Mouse (Mus musculus) cerebellum, adult 18-20 months (tissue): ENCODE data around the gene Otud4.
"Not testable (repeated sequence)": the region's sequence is repeated elsewhere in the genome, so short reads cannot be mapped to it uniquely, and the experiment has no call there.

Experiments
- DNase-seq, 2 experiments: peaks; one replicate each; pipeline ENCODE4 v3.0.0; 2021

The Otud4 gene

DNA sequence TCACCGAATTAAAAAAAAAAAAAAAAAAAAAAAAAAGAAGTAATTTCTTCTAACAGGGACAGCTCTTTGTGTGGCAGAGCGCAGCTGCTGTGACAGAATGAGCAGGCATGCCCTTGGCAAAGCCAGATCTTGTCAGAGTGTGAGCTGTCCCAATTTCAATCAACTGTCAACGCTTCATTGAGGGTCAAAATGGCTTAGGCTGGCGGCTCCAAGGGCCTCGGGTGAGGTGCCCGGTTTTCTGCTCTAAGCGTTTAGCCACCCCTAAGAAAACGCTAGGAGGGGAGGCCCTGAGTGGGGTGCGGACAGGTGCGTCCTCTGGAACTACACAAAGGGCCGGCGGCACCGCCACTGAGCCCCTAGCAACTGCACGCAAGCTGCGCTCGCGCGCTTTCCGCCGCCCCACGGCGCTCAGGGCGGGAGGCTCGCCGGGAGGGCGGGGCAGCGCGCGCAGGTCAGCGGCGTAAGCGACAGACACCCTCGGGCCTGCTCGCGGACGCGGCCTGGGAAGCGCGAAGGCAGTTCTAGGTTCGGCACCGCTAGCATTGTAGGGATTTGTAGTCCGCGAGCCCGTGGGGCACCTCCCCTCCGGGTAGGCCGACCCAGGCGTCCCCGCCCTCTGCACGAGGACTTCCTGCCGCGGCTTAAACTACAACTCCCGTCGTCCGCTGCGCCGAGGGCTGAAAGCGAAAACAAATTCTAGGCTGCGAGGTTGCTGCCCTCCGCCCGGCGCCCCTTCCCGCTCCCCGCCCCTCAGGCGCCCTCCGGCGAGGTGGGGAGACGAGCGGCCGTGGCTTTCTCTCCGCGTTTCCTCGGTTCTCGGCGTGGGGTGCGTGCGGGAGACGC lies 490 bp upstream of the Otud4 start:
- DNase-seq: peak; percentile 97 to 99

DNA sequence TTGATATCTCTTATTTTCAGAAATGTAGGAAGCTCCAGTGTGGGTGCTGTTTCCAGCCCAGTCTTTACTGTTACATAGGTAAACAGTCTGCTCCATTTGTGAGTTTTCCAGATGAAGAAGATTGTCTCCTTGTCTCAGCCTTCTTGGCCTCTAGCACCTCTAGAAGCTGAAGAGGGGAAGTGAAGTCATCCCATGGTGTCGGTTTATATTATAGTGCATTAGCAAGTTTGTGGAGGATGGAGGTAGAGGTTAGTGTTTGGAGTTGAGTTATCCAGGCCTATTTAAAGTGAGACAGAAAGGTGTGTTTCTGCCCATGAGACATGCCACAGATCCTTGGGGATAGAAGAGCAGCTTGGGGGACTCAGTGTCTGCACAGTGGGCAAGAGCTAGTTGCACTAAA lies 1.7 kb downstream of the Otud4 start:
- DNase-seq: no peak

DNA sequence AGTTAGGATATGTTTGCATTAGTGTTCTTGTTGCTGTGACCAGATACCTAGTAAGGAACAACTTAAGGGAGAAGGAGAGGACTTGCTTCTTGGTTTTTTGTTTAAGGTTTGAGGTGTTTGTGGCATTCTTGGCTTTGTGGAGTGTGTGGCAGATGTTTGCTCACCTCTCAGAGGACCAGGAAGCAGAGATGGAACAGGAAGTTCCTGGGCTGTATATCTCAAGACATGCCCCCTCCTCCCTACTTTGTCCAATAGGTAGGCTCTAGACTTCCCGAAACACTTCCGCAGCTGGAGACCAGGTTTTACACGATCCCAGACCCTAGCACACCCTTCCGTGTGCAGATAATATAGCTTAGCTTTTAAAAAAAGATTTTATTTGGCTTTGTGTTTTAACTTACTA lies 10.2 kb downstream of the Otud4 start:
- DNase-seq: no peak

DNA sequence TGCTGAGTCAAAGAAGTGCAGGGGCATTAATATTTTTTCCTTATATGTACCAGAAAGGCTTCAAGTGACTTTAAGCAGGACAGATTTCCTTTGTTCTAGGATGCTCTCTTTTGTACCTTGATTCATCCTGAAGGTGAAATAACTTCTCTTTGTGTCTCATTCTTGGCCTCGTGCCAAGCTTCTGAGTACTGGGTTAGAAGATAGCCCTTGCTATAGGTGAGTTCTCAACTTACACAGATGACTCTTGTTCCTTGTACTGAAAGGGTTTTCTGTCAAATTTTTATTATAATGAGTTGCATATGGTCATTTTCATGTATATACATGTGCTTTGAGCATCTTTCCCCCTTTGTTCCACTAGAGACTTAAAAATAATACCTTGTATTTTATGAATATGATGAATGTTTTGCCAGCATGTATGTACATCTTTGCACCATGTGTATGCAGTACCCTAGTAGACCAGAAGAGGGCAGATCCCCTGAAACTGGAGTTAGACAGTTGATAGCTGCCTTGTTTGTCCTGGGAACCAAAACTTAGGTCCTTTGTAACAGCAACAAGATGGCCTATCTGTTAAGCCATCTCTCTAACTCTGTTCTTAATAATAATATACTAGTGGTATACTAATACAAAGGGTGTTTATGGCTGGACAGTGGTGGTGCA lies 10.9 kb downstream of the Otud4 start:
- peak in 1 of 2 experiments; percentile 9 for DNase-seq

DNA sequence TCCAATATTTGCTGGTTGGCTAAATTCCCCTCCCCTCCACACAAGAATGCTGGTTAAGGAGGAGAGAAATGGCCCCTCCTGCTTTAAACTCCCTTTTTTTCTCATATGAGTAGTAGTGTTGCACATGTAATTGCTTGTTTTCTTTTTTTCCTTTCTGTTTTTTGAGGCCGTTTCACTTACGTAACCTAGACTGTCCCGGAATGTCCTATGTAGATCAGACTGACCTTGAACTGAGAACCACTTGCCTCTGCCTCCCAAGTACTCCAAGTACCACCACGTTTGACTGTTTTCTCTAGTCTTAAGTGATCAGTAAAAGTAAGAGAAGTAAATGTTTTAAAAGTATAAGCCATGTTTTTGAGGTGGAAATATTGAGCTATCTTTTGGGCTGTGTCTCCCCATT lies 14.3 kb downstream of the Otud4 start:
- DNase-seq: no peak

DNA sequence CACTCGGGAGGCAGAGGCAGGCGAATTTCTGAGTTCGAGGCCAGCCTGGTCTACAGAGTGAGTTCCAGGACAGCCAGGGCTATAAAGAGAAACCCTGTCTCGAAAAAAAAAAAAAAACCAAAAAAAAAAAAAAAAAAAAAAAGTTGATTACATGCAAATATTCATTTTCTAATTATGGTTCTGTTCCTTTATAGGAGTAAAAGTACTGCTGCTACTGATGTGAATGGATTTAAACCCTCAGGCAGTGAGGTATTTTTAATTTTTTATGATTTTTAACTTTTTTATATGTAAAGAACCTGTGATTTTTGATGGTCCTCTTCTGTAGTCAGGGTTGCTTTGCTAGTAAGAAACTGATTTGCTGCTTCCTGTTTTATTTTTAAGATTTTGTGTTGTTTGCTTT lies 19.3 kb downstream of the Otud4 start:
- DNase-seq: not testable (repeated sequence)

DNA sequence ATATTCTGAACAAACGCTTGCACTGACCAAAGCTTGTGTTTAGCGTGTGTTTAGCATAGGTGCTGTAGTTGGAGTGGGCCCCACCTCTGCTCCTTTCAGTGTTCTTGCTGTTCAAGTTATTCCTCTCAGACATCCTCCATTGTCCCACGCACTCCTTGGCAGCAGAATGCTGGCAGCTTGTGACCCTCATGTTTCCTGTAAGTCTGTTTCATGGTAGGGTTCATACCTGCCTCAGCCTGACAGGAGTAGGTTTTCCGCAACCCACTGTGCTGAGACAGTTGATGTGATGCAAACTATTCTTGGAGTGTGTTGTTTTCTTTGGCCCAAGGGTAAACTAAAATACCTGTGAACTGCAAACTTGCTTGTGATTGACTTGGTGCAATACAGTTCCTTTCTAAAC lies 37.0 kb downstream of the Otud4 start:
- DNase-seq: no peak

DNA sequence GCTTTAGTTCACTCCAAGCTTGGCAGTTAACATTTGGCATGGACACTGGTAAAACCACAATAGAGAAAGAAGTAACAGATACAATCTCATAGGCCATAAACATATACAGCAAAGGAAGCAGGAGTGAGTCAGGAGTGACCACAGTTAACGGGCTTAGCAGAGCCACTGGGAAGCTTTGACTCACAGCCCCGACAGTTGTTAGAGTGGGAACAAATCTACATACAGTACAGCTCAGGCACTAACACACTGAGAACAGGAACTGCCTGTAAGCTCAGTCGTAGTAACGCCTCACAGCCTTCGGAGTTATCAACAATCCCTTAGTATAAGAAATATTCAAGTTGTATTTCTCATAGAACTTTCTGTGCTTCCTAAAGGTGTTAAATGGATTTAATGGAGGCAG lies 39.6 kb downstream of the Otud4 start:
- no peak for DNase-seq

DNA sequence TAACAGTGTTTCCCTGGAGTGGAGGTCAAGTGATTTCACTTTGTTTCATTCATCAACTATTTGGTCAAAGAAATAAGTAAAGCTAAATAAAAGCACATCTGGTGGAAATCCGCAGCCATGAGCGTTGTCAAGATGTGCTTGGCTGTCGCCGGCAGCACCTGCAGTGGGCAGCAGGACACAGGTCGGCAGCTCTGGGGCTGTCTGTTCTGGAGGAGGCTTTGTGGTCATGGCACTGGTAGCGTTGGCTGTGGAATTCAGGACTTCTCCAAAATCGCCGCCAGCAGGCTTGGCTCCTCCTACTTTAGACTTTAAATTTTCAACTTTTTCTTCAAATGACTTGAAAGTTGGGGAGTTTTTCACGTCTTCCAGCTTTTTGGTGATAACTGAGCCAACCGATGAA lies 40.7 kb downstream of the Otud4 start:
- not testable (repeated sequence) for DNase-seq

DNA sequence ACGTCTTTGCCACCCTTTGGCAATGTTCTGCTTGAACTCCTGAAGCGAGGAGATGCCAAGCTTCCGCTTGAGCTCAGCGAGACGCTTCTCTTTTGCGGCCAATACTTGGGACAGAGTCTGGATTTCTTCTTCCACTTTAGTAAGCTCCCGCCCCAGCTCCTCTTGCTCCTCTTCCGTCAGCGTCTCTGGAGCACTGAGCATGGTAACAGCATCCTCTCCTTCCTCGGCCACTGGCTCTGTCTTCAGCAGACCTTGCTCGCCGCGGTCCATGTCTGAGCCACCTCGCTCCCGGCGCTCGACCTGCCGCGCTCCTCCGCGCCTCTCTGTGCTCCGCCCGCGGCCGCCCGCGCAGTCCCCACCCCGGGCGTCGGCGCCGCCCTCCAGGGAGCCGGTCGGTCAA lies 41.1 kb downstream of the Otud4 start:
- DNase-seq: peak; percentile 26 to 34

DNA sequence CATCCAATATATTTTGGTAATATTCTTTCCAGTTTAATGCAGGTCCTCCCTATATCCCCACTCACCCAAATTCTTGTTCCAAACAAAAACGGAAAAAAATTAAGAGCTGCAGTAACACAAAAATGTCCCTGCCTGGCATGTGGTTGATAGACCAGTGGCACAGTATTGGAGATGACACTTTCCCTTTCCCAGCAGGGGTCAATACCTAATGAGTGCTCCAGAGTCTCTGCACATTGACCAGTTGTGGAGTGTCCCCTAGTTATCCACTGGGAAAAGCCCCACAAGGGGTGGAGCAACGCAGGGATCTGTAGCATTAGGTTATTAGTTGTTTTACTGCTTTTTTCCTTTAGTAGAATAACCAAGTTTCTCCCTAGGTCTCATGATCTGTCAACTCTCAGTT lies 41.5 kb downstream of the Otud4 start:
- no peak for DNase-seq

DNA sequence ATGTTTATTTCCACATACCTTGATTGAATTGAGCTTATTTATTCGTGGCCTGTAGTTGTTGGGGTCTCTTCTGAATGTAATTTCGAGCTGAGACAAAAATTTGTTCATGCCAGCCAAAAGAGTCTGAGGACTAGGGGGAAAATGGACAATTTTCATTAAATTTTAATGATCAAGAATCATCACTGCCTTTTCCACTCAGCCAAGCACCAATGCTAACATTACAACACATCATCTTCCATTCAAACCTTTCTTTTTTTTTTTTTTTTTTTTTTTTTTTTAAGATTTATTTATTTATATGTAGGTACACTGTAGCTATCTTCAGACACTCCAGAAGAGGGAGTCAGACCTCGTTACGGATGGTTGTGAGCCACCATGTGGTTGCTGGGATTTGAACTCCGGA lies 46.5 kb downstream of the Otud4 start:
- DNase-seq: not testable (repeated sequence)

DNA sequence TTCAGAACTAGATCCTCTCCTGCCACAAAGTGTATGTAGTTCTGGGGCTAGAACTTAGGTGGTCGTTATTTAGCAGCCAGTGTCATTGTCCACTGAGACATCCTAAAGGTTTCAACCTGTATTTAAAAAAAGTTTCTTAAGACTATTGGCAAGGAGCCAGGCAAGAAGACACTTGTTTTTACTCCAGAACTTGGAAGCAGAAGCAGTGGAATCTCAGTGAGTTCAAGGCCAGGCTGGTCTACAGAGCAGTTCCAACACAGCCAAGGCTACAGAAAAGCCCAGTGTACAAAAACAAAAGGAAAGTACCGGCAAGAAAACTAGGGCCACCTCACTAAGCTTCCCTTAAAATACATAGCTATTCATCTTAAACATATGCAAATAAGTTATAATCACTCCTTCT lies 53.1 kb downstream of the Otud4 start:
- no peak for DNase-seq

DNA sequence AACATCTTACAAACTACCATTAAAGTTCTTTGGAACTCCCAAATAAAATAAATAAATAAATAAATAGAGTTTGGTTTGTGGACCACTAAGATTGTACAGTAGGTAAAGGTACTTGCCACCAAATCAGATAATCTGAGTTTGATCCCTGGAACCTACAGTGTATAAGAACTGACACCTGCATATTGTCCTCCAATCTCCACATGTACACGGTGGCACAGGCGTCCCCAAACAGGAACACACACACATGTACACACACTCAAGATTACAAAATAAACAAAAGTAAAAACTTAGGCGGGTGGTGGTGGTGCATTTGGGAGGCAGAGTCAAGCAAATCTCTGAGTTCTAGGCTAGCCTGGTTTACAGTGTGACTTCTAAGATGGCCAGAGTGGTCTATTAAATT lies 67.3 kb downstream of the Otud4 start:
- DNase-seq: no peak

DNA sequence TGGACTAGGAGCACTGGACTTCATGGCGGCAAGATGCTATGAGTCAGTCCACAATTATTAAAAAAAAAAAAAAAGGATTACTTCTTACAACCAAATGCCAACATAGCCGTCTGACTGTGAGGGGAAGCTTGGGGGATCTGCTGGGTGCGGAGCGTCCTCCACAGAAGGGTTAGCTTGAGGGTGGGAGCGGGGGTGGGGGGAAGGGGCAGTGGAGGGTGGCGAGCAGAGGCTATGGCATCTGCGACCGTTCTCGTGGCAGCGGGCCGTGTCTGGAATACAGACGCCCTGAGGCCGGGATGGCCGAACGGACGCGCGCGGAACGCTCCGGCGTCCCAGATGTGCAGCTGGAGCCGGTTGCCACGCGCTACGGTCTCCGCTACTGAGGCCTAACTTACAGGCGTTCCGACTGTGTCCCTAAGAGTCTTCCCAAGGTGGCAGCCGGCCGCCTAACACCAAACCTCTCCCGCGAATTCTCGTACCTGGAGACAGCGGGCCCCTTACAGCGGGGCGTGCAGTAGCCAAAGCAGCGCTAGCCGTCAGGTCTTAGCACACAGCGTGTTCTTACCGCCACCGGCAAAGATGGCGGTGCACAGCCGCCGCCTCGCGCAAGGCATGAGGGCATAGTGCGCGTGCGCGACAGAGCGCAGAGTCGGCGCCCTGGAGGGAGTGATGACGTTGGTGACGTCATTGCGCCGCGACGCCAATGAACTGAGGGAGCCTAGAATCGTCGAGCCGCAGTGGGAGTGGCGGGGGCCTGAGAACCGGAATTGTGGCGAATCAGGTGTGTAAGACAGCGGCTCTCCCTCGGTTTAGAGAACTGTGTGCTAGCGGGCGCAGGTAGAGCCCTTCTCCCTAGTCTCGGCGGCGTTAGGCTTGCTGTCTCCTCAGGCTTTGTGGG lies 71.9 kb downstream of the Otud4 start, which contains the start of the genes Abce1 and Anapc10:
TSS of gene Abce1 (minus strand) at position 677 of the 898 bp plus-strand sequence.
TSS of gene Anapc10 (plus strand) at position 757 of the 898 bp plus-strand sequence.
- peak; percentile 95 to 99 for DNase-seq

DNA sequence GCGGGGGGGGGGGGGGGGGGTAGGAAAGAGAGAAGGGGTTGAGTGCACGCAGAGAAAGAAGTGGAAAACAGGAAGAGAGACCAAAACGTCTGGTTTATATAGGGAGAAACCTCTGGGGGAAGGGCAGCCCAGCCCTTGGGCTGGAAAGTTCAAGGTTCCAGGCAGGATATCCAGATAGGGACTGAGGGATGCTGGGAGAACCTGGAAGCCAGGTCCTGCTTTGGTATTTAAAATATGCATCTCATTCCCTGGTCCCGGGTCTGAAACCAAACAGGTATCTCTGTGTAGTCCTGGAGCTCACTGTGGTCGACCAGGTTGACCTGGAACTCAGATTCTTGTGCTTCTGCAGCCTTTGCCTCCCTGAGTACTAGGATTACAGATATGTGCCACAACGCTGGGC lies 73.3 kb downstream of the Otud4 start:
- DNase-seq: no peak

DNA sequence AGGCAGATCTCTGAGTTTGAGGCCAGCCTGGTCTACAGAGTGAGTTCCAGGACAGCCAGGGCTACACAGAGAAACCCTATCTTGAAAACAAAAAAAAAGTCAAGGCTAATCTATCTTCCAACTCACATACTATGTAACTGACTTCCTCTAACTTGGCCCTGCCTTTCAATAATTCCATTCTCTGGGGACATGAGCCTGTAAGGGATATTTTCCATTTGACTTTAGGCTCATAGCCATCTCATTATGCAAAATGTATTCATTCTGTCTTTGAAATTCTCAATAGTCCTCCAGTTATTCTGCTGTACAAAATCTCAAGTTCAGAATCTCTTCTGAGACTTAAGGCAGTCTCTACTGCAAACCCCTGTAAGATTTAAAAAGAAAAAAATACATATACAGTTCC lies 82.1 kb downstream of the Otud4 start:
- DNase-seq: no peak

DNA sequence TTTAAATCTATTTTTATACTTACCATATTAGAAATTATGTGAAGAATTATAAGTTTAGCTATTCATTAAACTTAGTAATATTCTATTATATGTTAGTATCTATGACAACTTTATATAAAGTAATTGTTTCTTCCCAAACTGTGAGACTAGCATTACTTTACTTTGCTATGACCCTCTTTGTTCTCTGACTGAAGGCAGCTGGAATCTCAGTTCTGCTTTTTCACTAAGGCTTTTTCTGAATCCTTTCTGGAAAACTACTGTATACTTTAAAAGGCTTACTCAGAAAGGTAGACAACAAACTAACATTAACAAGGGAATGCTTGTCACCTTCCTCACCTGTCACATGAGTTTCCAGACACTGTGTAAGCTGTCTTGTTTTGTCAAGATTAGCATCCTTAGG lies 83.9 kb downstream of the Otud4 start:
- no peak for DNase-seq

DNA sequence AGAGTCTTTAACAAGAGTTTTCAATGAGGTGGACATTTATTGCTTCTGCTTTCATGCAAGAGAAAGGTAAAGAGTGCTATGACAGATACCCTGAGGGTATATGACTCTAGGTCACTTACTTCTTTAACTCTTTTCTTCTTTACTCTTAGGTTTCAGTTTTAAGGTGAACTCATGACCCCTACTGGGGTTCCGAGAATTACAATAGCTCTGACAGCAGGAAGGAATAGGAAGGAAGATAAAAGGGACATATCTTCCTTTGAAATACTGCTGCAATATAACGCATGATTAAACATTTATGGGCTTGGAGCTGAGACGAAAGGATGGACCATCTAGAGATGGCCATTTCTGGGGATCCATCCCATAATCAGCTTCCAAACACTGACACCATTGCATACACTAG lies 85.2 kb downstream of the Otud4 start:
- DNase-seq: no peak
